Mouse (Mus musculus) hematopoietic stem cell, adult 5-6 weeks (primary cell): Measurements from ENCODE around the gene Brwd1. TPM values are rescaled to one million over a fixed set of nuclear protein-coding genes. Genes with fewer than 3 reads are reported as not detected.

Experiments used
- ATAC-seq, 2 experiments: fragments of 125-278 bp in 1 of 2; replicated peaks in 1 of 2; 2 replicates each; pipeline ENCODE4 v1.8.0; 2016 to 2017; ENCODE audit warnings: inconsistent platforms in 2 of 2, mild to moderate bottlenecking in 2 of 2, moderate number of reproducible peaks in 2 of 2, low read depth in 1 of 2, moderate TSS enrichment in 1 of 2; ENCODE audit not compliant: low FRiP score in 2 of 2, poor library complexity in 2 of 2, severe bottlenecking in 2 of 2, insufficient read depth in 1 of 2, low TSS enrichment in 1 of 2
- total RNA-seq: library from RNA; stranded (forward); fragments of 172-1452, 232-1000 nt; gene quantifications from 2 replicates; pipeline ENCODE4 v1.2.3, GENCODE M21; 2017

The Brwd1 gene
- total RNA-seq, 1 experiment from 2014 or later = 83.5 TPM

- peak; percentile 36 to 48 for ATAC-seq
Observed at GRCm38 (mm10) chr16:96087001-96087400, 4.7 kb upstream of the Brwd1 start.

DNA sequence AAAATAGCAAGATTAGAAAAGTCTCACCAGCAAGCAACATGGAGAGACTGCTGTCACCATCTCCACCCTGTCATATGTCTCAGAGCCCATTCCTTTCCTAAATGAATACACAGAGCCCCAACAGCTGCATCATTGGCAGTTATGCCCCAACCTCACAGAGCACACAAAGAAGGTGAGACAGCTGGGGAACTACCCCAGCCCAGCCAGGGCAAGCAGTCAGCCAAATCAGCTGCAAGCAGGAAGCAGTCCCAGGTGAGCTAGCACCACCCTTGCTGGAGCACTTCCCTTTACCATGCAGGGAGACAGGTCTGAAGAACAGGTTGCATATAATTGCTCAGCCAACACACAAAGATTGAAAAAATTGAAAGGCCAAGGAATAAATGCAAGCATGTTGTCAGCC, 3.3 kb upstream of the Brwd1 start:
- no peak for ATAC-seq

DNA sequence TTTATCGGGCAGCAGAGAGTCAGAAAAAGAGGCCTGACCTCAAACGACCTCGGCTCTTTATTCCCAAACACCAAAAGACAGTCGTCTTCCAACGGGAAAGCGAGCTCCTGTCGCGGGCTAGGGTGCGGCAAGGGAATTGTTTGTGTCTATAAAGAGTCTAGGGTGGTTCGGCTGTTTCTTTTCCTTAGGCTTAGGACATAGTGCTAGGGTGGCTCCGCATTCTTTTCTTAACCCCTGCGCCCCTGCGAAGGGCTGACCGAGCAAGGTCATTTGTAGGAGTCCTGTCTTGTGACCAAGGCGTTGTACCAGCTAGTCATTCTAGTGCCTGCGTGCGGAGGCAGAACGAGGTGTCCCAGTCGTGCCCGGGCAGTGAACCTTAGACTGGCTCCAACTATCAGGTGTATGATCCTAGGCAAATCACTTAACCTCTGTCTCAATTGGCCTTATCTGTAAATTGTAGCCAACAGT, 887 bp upstream of the Brwd1 start:
- ATAC-seq = no peak

GRCm38 (mm10) chr16:96081742-96082241, 534 bp downstream of the Brwd1 start:
- ATAC-seq = no peak

DNA sequence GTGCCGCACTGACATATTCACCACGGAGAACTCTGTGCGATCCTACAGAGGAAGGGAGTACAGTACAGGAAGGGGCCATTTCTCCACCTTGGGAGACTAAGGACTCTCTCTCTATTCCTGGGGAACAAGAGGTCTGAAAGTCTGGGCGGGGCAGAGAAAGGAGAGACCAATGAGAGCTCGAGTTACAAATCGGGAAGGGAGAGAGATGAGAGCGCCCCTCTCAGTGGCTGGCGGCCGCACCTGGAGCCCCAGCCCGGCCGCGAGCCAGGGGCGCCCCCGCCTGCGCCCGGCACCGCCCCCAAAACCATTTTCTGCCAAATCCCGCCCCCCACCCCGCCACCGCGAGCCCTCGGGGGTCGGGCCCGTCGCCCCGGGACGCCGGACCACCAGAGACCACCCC, 995 bp downstream of the Brwd1 start:
- ATAC-seq = peak; percentile 74 to 78

- no peak for ATAC-seq
Observed at GRCm38 (mm10) chr16:96080524-96080923, 1.8 kb downstream of the Brwd1 start.

GRCm38 (mm10) chr16:96068364-96068763, 14.0 kb downstream of the Brwd1 start:
- ATAC-seq = no peak

DNA sequence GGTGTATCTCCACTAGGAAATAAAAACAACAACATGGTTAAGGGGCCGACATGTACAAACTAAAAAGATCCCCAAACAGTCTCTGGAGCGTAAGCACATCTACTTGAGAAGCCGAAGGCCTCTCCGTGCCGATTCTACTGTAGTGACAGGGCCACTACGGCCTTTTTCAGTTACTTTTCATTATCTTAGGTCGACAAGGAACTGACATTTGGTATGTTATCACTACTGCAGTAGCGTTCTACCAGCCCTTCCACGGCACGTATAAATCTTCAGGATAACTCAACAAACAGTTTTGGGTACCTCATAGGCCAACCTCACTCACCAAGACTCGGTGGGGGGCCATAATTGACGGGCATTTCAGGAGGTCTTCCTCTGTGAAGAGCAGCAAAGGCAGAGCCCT, 16.2 kb downstream of the Brwd1 start:
- no peak for ATAC-seq

DNA sequence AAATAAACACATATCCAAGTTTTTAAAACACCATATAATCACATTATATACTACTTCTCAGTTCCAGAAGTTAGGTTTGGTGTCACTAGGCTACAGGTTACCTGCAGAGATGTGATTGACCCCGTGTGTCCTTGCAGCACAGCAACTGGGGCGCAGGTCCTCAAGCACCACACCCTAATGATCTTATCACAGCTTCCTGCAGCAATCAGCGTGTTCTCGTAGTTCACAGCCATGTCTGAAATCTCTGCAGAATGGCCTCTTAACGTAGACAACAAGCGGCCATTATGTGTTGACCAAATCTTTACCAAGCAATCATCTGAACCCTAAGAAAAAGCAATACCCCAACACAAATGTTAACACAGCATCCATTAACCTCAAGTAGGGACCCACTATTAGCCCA, 17.7 kb downstream of the Brwd1 start:
- ATAC-seq = no peak

DNA sequence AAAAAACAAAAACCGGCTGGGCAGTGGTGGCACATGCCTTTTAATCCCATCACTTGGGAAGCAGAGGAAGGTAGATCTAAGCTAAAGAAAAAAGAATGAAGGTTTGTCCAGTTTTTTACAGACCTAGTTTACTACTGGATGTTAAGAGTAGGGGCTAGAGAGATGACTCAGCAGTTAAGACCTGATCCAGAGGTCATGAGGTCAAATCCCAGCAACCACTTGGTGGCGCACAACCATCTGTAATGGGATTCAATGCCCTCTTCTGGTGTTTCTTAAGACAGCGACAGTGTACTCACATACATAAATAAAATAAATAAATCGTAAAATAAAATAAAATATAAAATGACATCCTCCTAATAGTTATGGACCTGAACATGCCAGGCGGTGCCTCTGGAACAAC, 38.2 kb downstream of the Brwd1 start:
- no peak for ATAC-seq

DNA sequence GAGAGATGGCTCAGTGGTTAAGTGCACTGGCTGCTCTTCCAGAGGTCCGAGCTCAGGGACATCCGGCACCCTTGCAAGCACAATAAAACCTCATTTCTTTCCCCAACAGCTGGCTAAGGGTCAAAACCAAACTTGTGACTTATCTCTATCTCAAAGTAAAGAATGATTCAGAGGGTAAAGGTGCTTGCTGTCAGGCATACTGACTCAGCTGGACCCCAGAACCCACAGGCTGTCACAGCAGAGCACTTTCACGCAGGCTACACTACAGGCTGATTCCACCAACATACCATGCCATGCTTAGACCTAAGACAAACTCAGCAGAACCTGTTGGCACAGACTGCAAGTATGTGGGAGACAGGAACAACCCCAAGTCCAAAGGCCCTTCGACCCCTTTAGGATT, 41.6 kb downstream of the Brwd1 start:
- no peak for ATAC-seq

DNA sequence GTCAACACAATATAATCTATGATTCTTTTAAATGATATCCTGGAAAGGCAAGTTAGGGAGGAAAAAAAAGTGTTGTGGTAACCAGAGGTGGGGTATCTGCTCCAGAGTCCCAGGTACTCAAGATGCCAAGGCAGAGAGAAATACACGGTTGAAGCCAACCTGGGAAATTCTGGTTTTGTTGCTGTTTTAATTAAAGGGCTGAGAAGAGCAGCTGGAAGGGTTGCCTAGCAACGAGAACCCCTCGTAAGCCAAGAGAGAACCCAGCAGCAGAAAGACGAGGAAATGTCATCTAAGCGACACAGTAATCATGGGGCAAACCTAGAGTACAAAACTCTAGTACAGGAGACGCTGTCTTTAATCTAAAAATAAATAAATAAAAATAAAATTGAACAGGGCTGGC, 42.8 kb downstream of the Brwd1 start:
- ATAC-seq = no peak

GRCm38 (mm10) chr16:96034473-96034872, 47.9 kb downstream of the Brwd1 start:
- no peak for ATAC-seq

- no peak for ATAC-seq
Observed at GRCm38 (mm10) chr16:96032368-96033043, 49.8 kb downstream of the Brwd1 start.

- 0 out of 4 replicates have a peak, but pooled peaks of 1 of the 2 experiments have one; percentile 51 for ATAC-seq
Observed at GRCm38 (mm10) chr16:96030476-96031102, 51.7 kb downstream of the Brwd1 start.

- no peak for ATAC-seq
Observed at GRCm38 (mm10) chr16:96026256-96026655, 56.1 kb downstream of the Brwd1 start.

DNA sequence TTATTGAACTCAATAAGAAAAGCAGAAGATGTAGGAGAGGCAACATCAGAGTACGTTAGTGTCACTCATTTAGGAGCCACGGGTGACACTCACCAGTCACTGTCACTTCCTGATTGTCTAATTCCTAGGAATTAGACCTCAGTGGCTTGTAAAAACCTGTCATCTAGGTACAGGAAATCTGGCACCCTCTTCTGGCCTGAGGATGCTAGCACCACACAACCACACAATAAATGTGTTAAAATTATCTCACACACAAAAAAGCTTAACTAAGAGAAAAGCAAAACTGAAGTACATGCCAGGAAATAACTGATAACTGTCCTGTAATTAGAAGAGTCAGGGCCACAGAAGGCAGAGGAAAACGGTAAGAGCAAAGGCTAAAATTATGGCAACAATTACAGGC, 57.1 kb downstream of the Brwd1 start:
- no peak for ATAC-seq

DNA sequence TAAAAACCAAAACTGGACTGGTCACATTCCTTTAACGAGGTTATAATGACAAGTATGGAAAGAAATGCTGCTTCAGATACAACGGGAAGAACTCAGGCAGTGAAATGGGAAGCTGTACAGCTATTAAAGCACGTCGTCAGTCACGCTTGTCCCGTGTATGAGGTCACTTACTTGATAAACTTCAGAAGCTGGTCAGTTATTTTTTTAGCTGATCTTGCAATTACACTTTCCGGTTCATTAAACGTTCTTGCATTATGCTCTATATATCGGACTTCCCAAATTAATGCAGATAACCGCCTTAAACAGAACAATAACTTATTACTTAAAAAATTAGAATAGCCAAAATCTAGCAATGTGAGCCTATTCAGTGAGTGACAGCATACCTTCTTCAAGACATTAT, 61.3 kb downstream of the Brwd1 start:
- ATAC-seq = no peak

DNA sequence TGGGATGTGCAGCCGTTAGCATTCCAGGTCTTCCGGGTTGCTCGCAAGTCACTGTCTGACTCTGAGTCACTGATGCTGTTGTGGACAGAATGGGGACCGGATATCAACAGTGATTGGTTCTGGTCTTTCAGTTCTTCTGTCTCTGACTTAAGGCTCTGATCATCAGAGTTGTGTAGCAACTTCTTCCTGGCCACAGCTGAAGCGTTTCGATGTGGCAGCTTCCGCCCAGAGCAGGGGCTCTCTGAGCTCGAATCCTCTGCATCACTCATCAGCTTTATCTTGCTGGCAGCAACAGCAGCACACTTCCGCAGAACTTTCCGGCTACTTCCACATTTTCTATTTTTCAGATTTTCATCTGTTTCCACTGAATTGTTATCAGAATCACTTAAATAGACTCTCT, 73.2 kb downstream of the Brwd1 start:
- ATAC-seq = peak; percentile 62 to 65; a peak in 2 of 4 replicates
